Mouse (Mus musculus) inflammation-experienced regulatory T-cells (primary cell): ENCODE measurements around the gene Kctd7. TPM values are rescaled to one million over a fixed set of nuclear protein-coding genes. Genes with fewer than 3 reads are reported as not detected.

Experiments used
- polyA plus RNA-seq, 2 experiments: library from polyadenylated mRNA; unstranded; fragments of 100-300 nt; shearing (Covaris generic); gene quantifications; one replicate each; pipeline ENCODE4 v1.2.1; 2017

The Kctd7 gene
- polyA plus RNA-seq: 1 to 10 TPM; 5.1 to 6.2 TPM

GRCm38 (mm10) chr5:130144334-130145312 is at the start of gene Kctd7:
Gene Kctd7 (plus strand): TSS chr5:130144861.

GRCm38 (mm10) chr5:130171423-130171954 is 26.8 kb downstream of the Kctd7 start, which contains the start of gene Rabgef1:
Gene Rabgef1 (plus strand): TSS chr5:130171798.

Other genes starting within 250 kb of the Kctd7 start
- 1 to 10 TPM; 1.3 to 3.4 TPM for gene Zbed5, start 249.1 kb upstream of the Kctd7 start, polyA plus RNA-seq
- 1 to 10 TPM; 1.2 to 1.7 TPM for gene Phkg1, start 246.3 kb upstream of the Kctd7 start, polyA plus RNA-seq
- 1 to 10 TPM in 1 of 2 experiments, under 1 TPM in 1; 0.36 to 2.4 TPM for gene Nupr1l, start 236.3 kb upstream of the Kctd7 start, polyA plus RNA-seq
- 10 to 100 TPM; 15.3 to 17.9 TPM for gene Vkorc1l1, start 202.9 kb upstream of the Kctd7 start, polyA plus RNA-seq
- gene Gusb, start 141.8 kb upstream of the Kctd7 start, polyA plus RNA-seq: 10 to 100 TPM; 40.4 to 69.0 TPM
- 10 to 100 TPM; 66.8 to 69.6 TPM for gene Asl, start 115.6 kb upstream of the Kctd7 start, polyA plus RNA-seq
- gene Crcp, start 115.6 kb upstream of the Kctd7 start, polyA plus RNA-seq: 10 to 100 TPM; 41.8 to 45.5 TPM
- 1 to 10 TPM; 6.8 to 7.4 TPM for gene Tpst1, start 71.5 kb upstream of the Kctd7 start, polyA plus RNA-seq
- 10 to 100 TPM; 36.9 TPM for gene Rabgef1, start 26.9 kb downstream of the Kctd7 start, polyA plus RNA-seq
- gene Tmem248, start 72.2 kb downstream of the Kctd7 start, polyA plus RNA-seq: 10 to 100 TPM; 57.7 to 70.9 TPM
- 10 to 100 TPM; 80.6 to 83.4 TPM for gene Sbds, start 110.7 kb downstream of the Kctd7 start, polyA plus RNA-seq
- gene Tyw1, start 110.8 kb downstream of the Kctd7 start, polyA plus RNA-seq: 10 to 100 TPM; 37.1 to 56.2 TPM
- gene Caln1, start 224.6 kb downstream of the Kctd7 start, polyA plus RNA-seq: under 1 TPM in 1 of 2 experiments, not detected in 1; 0.89 TPM
- not detected for gene A330070K13Rik, start 239.8 kb downstream of the Kctd7 start, polyA plus RNA-seq